Mouse (Mus musculus): ENCODE results near the gene St6gal1. TPM values are rescaled to one million over a fixed set of nuclear protein-coding genes. Genes with fewer than 3 reads are reported as not detected.
A peak's percentile ranks its signal among the peaks of the same experiment; 100 is the strongest.

St6gal1 gene
- polyA plus RNA-seq, 1 experiment, result 8.6 TPM

DNA sequence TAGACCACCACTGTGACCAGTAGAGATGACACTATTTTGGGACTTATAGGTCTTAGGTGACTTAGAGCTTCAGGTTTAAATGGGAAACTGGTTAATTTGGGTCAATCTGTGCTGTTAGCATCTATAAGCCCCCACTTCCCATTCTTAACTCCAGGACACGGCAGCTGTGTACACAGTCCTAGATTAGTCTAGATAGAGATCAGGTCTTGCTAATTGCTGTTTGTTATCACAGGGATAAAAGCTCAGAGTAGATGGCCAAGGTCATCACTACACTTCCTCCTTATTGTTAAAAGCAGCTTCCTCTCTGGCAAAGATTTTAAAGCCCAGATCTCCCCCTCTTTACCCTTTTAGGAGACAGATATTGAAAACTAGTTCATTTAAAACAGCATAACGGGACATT, 107.6 kb downstream of the St6gal1 start:
- peaks cover 4% of the 10 kb centered on the region; the same call in 1 of the 2 replicates for H3K4me1 ChIP-seq (ENCODE audit: control insufficient read depth, insufficient read depth, insufficient read length, low read length)
- no peak overlapping the region for H3K4me3 ChIP-seq (ENCODE audit: insufficient read depth, low read depth, low read length)
- no peak overlapping the region for H3K27ac ChIP-seq (replicated peaks; ENCODE audit: low read depth, low read length)

DNA sequence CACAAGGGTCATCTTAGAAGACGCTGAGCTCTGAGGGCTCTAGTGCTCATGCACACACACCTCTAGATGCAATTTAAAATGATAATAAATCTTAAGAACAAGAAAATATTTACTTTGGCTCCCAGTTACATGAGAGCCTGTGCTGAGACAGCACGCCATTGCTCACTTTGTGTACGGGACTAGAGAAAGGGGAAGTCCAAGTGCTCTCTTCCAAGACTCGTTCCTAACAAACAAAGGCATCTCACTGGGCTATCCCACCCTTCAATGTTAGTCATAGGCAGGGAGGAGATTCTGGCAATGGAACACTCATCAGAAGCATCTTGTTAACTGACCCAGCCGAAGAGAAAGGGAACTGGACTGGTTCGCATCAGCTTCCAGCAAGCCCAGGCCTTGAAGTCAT, 108.1 kb downstream of the St6gal1 start:
- H3K27ac ChIP-seq (replicated peaks; ENCODE audit: low read depth, low read length), result no peak overlapping the region

DNA sequence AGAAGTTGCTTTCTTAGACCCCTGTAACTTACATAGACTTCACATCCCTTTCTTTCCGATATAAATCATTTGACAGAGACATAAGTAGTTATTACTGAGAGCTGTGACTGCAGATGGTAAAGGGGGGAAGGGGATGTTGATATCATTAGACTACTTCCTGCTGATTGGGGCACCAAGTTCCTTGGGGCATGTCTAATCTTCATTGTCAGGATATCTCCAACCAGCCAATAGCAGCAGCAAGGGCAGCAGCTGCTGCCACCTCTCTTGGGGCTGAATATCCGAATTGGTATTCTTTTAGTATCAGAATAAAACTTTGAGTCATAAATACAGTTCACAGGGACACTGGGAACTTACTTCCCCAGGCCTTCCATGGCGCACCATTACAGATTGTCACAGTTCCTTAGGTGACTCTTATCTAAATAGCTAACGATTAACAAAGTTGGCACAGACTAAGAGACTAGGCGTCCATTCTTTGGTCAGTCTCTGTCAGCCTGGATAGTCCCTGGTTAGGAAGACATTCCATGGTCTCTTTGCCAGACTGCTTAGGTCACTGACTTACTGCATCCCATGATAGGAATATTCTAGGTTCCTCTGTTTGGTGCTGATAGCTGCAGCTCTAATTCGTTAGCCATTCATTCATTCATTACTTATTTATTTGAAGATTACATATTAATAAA, 109.5 kb downstream of the St6gal1 start:
- no peak overlapping the region for H3K4me3 ChIP-seq (ENCODE audit: insufficient read depth, low read depth, low read length)

More for the DNA sequence above, 108.1 kb downstream of the St6gal1 start:
- Histone ChIP-seq H3K4me1 (ENCODE audit: control insufficient read depth, insufficient read depth, insufficient read length, low read length) (peaks cover 4% of the 10 kb centered on the region; the same call in 1 of the 2 replicates), H3K4me3 (ENCODE audit: insufficient read depth, low read depth, low read length) (no peak overlapping the region)

DNA sequence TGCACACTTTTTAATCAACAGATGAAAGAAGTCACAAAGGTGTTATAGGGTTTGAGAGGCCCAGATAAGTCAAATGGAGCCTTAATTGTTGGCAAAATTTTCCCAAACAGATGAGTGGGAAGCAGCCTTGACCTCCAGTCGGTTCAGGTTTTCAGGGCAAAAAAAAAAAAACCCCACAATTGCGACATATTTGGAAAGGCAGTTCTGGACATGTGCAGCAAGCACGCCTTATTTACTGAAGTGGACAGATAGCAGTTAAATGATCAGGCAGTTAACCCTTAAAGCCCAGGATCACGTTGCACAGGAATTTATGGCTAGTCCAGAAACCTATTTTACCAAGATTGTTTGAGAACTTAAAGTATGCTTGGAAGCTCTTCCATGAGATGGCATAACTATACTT, 112.8 kb downstream of the St6gal1 start:
- H3K4me1 ChIP-seq (ENCODE audit: control insufficient read depth, insufficient read depth, insufficient read length, low read length), result no peaks in the 10 kb centered on the region
- H3K4me3 ChIP-seq (ENCODE audit: insufficient read depth, low read depth, low read length), result no peak overlapping the region
- no peak overlapping the region for H3K27ac ChIP-seq (replicated peaks; ENCODE audit: low read depth, low read length)

More for the DNA sequence above, 109.5 kb downstream of the St6gal1 start:
- Histone ChIP-seq H3K27ac (replicated peaks; ENCODE audit: low read depth, low read length) (no peak overlapping the region), H3K4me1 (ENCODE audit: control insufficient read depth, insufficient read depth, insufficient read length, low read length) (peaks cover 4% of the 10 kb centered on the region; the same call in 1 of the 2 replicates)

DNA sequence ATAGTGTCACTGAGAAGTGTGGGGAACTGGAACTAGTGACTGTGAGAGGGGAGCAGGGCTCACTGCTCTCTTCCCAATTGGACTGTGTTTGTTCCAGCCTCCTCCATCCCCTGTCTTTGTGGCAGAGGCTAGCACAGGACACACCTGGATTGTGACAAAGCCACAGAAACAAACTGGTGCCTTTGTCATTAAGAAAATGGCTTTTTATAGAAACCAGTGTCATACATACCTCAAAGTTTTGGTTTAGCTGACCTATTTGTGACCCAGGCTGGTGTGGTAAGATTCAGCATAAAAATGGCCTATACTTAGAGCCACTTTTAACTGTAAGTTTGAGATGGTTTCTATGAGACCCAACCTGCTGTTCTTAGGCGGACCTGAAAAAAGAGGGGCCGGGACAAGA, 116.7 kb downstream of the St6gal1 start:
- no peaks in the 10 kb centered on the region for H3K4me1 ChIP-seq (ENCODE audit: control insufficient read depth, insufficient read depth, insufficient read length, low read length)
- H3K4me3 ChIP-seq (ENCODE audit: insufficient read depth, low read depth, low read length), result no peak overlapping the region
- no peak overlapping the region for H3K27ac ChIP-seq (replicated peaks; ENCODE audit: low read depth, low read length)

DNA sequence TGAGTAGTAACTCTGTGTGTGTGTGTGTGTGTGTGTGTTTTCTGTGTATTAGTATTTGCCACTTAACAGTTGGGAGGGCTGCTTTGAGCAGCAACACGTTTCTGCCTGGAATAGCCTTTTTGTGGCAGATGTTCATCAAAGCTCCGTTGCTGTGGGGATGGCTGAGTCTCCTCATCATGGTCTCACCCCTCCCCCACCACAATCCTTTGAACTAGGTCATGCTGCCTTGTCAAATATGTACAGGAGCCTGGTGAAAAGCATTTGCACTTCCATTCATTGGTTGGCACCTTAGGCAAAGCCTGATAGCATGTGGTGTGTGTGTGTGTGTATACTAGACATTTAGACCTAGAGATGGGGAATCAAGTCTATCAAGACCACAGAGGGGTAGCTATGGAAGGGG, 126.3 kb downstream of the St6gal1 start:
- Histone ChIP-seq H3K4me1 (ENCODE audit: control insufficient read depth, insufficient read depth, insufficient read length, low read length) (no peaks in the 10 kb centered on the region), H3K4me3 (ENCODE audit: insufficient read depth, low read depth, low read length) (no peak overlapping the region), H3K27ac (replicated peaks; ENCODE audit: low read depth, low read length) (no peak overlapping the region)

DNA sequence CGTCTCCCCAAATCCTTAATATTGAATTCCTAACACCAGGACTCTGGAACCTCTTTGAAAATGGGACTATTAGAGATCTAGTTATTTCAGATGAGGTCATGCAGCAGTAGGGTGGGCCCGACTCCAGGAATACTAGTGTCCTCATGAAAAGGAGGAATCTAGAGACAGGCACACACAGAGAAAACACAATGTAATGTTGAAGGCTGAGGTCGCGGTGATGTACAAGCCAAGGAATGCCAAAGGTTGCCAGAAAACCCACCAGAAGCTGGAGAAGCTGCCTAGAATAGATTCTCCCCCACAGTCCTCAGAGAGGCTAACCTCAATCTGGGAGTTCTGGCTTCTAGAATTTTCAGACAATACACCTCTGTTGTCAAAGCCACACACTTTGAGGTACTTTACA, 136.5 kb downstream of the St6gal1 start:
- Histone ChIP-seq H3K4me1 (ENCODE audit: control insufficient read depth, insufficient read depth, insufficient read length, low read length) (no peaks in the 10 kb centered on the region), H3K4me3 (ENCODE audit: insufficient read depth, low read depth, low read length) (no peak overlapping the region), H3K27ac (replicated peaks; ENCODE audit: low read depth, low read length) (no peak overlapping the region)

DNA sequence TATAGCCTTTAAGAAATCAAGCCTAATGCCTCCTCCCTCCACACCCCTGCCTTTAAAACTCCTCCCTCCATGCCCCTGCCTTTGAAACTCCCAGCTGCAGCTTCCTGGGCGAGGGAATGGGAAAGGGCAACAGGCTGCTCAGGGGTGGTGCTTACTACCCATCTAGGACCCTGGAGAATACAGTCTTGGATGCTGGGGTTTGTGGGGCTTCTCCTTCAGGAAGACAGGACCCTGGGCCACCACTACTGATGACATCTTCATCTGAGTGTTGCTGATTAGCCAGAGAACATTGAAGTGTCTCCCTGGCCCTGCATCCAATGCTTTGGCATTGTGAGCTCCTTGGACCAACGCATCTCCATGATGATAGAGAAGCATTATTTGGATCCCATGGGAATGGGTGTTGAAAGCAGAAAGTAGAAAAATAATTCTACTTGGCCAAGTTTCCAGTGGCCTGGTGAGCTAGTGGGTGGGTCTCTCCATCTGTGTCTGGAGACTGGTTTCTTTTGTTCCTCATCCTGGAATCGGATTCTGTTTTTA, 137.0 kb downstream of the St6gal1 start:
- no peaks in the 10 kb centered on the region for H3K4me1 ChIP-seq (ENCODE audit: control insufficient read depth, insufficient read depth, insufficient read length, low read length)

DNA sequence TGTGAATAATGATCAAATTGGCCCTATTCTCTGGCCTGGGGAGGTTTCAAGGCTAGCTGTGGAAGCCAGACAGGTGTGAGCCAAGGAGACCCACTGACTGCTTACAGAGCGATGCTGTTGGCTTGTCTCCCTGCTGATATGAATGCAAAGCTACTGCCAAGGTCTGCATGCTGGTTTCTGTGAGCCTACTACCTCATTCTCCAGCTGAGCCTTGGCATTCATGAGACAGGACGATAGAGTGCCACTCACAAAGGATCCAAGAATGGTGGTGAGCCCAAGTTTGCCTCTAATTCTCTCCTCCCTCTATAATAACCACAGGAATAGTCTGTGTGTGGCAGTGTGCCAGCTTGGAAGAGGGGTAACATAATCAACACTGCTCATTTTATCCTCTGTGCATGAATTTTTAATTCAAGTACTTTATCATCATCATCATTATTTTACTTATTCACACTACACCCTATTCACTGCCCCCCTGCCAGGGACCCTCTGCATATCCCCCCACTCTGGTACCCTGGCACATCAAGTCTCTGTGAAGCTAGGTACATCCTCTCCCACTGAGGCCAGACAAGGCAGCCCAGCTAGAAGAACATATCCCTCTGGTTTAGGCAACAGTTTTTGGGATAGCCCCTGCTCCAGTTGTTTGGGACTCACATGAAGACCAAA, 139.9 kb downstream of the St6gal1 start:
- H3K27ac ChIP-seq (replicated peaks; ENCODE audit: low read depth, low read length), result no peak overlapping the region
- H3K4me3 ChIP-seq (ENCODE audit: insufficient read depth, low read depth, low read length), result no peak overlapping the region
- H3K4me1 ChIP-seq (ENCODE audit: control insufficient read depth, insufficient read depth, insufficient read length, low read length), result no peaks in the 10 kb centered on the region

More for the DNA sequence above, 137.0 kb downstream of the St6gal1 start:
- no peak overlapping the region for H3K4me3 ChIP-seq (ENCODE audit: insufficient read depth, low read depth, low read length)
- no peak overlapping the region for H3K27ac ChIP-seq (replicated peaks; ENCODE audit: low read depth, low read length)

DNA sequence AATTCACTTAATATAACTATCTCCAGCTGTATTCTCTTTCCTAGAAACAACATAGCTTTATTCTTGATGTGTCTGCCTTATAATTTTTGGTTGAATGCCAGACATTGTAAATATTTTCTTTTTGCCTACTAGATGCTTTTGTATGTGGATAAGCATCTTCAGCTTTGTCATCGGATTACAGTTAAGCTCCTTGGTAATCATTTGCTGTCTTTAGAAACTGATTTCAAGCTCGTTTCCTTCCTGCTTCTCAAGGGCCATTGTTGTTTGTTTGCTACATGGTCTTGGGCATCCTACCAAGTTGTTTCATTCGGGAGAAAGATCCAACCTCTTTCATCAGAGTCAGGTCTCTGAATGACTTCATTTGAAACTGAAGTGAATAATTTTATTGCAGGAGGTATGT, 144.6 kb downstream of the St6gal1 start:
- no peak overlapping the region for H3K27ac ChIP-seq (replicated peaks; ENCODE audit: low read depth, low read length)
- no peaks in the 10 kb centered on the region for H3K4me1 ChIP-seq (ENCODE audit: control insufficient read depth, insufficient read depth, insufficient read length, low read length)
- H3K4me3 ChIP-seq (ENCODE audit: insufficient read depth, low read depth, low read length), result no peak overlapping the region

DNA sequence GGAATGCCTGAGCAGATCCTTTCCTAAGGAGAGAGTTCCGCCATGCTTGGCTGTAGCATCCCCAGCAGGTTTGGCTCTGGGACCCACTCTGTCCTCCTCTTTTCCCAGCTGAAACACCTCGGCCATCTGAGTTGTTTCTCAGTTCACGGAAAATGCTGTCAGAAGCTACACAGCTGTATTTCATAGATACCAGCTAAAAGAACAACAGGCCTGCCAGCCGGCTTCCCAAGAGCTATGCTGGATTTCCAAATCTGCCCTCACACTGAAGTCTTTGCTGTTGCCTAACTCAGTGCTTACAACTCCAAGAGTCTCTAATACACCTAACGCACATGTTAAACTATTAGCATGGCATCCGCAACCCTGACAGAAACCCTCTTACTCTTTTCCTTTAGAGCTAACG, 146.2 kb downstream of the St6gal1 start:
- H3K4me1 ChIP-seq (ENCODE audit: control insufficient read depth, insufficient read depth, insufficient read length, low read length), result no peaks in the 10 kb centered on the region
- no peak overlapping the region for H3K4me3 ChIP-seq (ENCODE audit: insufficient read depth, low read depth, low read length)
- H3K27ac ChIP-seq (replicated peaks; ENCODE audit: low read depth, low read length), result no peak overlapping the region

DNA sequence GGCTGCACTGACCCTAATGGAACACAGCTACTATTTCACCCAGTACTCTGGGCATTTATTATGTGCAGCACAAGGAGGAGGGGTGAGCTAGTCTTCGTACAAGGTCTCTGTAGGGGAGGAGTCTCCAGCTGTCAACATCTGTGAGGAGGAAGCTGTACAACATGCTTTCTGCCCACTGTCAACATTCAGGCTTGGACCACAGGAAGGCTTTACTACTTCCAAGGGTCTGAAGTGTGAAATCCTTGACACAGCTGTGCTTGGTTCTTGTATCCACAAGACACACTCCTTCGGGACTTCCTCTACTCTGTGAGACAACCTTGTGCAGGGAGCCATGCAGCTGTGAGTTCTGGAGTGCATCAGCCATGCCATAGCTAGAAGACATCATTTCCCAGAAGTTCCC, 147.8 kb downstream of the St6gal1 start:
- H3K27ac ChIP-seq (replicated peaks; ENCODE audit: low read depth, low read length), result no peak overlapping the region
- no peak overlapping the region for H3K4me3 ChIP-seq (ENCODE audit: insufficient read depth, low read depth, low read length)

DNA sequence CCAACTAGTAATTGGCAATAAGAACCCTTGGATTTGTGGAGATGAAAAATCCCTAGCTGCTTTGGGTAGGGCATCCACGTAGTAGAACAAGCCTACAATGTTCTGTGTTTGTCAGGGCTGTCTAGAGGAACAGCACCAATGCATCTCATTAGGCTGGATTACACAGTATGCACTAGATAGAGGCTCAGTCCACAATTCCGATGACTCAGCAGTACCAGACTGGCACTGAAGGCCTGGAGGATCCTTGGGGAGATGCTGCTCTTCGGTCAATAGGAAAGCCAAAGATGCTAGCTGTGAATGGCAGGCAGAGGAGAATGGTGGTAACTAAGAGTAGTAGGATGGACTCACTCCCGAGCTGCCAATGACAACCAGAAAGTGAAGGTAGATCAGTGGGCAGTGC, 149.5 kb downstream of the St6gal1 start:
- 0 out of 2 replicates have a peak overlapping the region, but pooled peaks have one; percentile 27 for H3K27ac ChIP-seq (replicated peaks; ENCODE audit: low read depth, low read length)

More for the DNA sequence above, 147.8 kb downstream of the St6gal1 start:
- no peaks in the 10 kb centered on the region for H3K4me1 ChIP-seq (ENCODE audit: control insufficient read depth, insufficient read depth, insufficient read length, low read length)

DNA sequence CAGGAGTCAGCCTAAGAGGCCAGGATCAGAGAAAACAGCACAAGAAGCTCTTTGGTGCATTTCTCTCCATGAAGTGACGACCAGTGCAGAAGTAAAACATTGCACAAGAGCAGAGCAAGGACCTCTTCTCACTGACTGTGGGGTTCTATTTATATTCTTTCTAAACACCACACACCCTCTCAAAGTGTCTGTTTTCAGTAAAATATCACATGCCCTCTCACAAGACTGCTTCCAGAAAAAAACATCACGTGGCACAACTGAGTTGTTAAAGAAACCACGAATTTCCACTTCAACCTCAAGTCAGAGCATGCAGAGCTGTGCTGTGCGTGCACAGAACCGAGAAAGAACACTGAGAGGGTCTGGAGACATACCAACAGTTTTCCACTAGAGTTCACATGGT, 150.4 kb downstream of the St6gal1 start:
- no peak overlapping the region for H3K4me3 ChIP-seq (ENCODE audit: insufficient read depth, low read depth, low read length)
- H3K27ac ChIP-seq (replicated peaks; ENCODE audit: low read depth, low read length), result peak overlapping the region; percentile 63; the same call in 1 of the 2 replicates
- H3K4me1 ChIP-seq (ENCODE audit: control insufficient read depth, insufficient read depth, insufficient read length, low read length), result no peaks in the 10 kb centered on the region

More for the DNA sequence above, 149.5 kb downstream of the St6gal1 start:
- H3K4me3 ChIP-seq (ENCODE audit: insufficient read depth, low read depth, low read length), result no peak overlapping the region
- no peaks in the 10 kb centered on the region for H3K4me1 ChIP-seq (ENCODE audit: control insufficient read depth, insufficient read depth, insufficient read length, low read length)

DNA sequence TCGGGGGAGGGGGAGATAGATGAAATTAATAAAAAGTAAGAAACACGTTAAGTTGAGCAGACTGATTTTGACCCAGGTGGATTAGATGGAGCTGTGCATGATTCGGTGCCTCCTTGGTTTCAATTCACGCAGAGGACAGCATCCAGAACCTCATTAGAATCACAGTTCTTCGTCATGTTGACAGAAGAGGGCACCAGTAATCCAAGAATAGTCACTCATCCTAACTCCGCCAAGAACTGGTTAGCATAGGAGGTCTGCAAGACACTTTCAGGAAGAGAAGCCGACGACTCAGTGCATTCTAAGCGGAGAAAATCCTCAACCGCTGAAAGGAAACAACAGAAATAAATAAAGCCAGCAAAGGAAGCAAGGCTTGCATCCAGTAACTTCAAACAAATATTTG, 151.6 kb downstream of the St6gal1 start:
- H3K27ac ChIP-seq (replicated peaks; ENCODE audit: low read depth, low read length), result no peak overlapping the region
- no peaks in the 10 kb centered on the region for H3K4me1 ChIP-seq (ENCODE audit: control insufficient read depth, insufficient read depth, insufficient read length, low read length)
- no peak overlapping the region for H3K4me3 ChIP-seq (ENCODE audit: insufficient read depth, low read depth, low read length)
